Mouse (Mus musculus) natural killer cell, adult 2 months (primary cell): ENCODE data around the gene Stard13.

Experiments used
- DNase-seq, 2 experiments: peaks; one replicate each; pipeline ENCODE4 v3.0.0; 2022; ENCODE audit warnings: low spot score in 2 of 2

The Stard13 gene

DNA sequence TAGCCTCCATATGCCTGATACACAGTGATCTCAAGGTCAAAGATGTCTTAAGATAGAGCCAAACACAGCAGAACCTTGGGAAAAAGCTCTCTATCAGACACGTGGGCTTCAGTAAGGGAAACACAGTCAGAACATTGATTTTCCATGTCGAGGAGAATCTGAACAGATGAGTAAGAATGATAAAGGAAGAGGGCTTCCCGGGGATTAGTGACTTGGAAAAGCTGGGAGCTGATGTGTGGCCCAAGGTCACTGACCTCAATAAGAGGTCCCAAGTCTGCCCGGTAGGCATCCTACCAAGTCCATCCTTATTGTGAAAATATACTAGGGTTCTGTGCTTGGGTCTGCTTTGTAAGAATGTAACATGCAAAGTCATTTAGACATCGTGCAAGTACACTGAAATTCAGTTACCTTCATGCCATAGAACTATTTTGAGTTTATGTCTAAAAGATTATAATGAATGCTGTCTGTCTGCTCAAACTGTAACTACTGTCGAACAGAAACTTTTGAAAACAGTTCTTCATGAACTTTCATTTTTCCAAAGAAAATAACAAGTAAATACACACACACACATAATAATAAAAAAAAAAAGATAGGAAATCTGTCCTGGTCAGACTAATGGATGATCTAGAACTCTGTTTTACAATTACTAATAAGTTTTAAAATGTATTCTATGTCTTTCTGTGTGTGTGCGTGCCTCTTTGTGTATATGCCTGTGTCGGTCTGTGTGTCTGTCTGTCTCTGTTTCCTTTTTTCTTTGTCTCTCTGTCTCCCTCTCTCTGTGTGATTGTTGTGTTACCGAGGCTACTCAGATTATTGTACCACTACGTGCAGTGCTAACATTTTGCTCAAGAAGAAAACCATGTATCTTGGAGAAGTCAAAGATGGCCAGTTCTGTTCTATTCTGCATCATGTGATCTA lies 128.3 kb downstream of the Stard13 start:
- no peak for DNase-seq

DNA sequence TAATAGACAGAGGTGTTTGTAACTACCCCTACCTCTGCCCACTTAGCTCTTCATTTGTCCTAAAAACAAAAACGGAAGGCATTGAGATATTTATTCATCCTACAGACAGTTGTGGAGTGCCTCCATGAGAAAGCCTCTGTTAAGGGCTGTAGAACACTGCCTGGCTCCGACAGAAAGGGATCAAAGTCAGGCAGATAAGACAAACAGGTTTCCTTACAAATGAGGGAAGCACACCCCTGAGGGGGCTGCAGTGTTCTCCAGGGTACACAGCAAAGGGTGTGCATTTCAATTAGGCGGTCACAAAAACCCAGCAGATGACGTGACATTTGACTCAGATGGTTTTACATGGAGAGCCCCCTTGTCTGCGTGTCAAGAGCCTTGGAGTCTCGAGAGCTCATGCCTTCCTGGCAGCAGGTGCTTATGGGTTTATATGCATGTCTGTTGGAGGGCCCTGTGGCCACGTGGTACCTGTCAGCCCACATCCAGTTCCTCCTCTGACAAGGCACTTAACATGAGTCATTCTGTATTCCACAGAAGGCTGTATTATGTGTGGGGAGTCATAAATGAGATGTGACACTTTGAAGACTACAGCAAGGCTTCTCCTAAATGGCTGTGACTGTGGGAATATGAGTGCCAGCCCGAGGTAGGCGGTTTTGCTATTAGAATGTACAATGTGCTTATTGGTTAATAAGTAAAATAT lies 129.1 kb downstream of the Stard13 start:
- DNase-seq: no peak

DNA sequence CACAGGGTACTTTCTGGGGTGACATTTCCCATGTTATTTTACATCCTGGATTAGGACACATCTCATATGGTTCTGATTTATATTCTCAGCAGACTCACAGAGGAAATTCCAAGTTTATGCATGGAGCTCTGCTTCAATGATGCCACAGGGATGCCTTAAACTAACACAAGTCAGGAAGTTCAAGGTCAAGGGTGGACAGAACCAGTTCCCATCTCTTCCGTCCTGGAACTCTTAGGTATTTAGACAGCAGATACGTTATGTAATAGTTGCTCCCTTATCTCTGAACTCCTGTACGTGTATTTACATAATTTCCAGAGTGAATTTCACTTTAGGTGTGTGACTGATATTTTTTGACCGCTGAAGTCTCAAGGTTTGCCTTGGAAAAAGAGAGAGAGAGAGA lies 130.4 kb downstream of the Stard13 start:
- DNase-seq: no peak

DNA sequence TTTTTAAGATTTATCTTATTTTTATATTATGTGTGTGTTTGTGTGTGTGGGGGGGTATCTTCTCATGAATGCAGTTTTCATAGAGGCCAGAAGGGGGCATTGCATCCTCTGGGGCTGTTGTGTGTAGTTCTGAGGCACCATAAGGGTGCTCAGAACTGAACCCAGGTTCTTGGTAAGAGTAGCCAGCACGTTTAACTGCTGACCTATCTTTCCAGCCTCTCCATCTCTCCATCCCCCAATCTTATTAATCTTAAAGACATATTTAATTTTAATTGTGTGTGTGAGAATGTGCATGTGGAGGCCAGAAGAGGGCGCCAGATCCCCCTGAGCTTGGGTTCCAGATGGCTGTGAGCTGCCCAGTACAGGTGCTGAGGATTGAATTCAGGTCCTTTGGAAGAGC lies 131.4 kb downstream of the Stard13 start:
- no peak for DNase-seq

DNA sequence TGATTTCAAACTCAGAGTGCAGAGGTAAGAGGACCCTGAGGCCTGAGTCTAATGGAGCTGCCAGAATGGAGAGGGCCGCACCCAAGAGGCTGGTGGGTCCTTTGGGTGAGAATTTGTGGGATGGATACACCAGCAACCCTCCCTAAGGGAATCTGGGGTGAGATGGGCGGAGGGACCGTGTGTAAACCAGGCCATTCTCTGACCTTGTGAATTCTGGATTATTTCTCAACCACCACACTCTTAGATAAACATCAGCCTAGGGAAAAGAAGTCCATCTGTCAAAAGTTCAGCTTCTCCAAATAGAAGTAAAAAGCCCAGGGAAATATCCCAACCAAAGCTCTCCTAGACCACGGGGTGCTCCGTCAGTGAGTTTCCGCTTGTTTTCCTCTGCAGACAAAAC lies 137.6 kb downstream of the Stard13 start:
- no peak for DNase-seq

DNA sequence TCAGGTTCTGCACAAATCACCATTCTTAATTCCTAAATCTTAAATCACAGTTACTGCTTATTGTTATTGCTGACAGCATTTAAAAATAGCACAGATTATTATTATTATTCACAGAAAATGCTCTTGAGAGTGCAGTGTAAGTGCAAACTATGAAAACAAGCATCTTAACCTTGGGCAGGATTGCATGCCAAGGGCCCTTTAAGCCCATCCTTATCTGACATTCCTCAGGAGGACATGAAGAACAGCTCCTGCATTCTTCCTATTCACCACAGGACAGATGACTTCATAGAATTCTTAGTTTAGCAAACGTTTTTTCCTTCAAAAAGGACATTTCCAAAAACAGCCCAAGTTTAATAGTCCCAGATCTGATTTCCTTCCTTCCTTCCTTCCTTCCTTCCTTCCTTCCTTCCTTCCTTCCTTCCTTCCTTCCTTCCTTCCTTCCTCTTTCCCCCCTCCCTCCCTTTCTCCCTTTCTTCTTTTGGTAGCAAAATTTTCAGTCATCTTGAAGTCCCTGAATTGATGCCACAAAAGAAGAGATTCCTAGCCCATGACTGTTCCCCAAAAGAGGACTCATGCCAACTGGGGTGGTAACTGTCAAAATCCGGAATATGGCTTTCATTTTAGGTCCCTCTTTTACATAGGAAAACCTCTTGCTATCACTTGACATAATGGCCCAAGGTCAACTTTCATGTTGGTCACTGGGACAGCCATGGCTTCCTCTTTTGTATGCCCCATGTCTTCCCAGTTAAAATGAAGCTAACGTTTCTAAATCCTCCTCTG lies 140.6 kb downstream of the Stard13 start:
- DNase-seq: no peak

DNA sequence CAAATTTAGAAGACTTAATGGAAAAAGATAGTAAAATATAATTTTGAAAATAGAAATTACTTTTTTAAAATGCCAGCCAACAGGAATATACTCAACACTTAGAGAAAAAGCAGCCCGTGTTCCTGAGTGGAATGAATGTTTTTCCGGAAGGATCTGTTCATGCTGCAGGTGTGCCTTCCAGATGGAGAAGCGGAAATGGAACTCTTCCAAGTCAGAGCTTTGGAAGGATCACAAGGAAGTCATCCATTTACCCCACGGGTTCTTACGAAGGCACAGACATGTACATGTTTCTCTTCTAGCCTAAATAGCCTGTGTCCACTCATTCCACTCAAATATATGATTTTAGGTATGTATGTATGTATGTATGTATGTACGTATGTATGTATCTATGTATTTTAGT lies 142.6 kb downstream of the Stard13 start:
- DNase-seq: no peak

DNA sequence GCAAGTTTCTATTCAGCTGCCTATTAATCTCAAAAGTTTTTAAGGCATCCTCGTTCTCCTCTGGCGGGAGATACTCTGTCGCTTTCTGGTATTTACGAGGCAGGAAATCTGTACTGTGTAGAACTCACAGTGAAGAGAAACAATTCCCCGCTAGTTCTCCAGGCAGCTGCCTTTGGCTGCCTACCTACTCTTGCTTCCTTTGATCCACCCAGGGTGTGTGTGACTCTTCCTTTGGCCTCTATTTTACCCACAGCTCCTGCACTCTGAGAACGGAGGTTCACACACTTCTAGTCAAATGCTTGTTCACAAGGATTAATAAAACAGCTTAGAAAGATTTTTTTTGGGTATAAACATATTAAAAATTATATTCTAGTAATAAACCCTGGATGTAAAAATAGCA lies 144.4 kb downstream of the Stard13 start:
- no peak for DNase-seq

DNA sequence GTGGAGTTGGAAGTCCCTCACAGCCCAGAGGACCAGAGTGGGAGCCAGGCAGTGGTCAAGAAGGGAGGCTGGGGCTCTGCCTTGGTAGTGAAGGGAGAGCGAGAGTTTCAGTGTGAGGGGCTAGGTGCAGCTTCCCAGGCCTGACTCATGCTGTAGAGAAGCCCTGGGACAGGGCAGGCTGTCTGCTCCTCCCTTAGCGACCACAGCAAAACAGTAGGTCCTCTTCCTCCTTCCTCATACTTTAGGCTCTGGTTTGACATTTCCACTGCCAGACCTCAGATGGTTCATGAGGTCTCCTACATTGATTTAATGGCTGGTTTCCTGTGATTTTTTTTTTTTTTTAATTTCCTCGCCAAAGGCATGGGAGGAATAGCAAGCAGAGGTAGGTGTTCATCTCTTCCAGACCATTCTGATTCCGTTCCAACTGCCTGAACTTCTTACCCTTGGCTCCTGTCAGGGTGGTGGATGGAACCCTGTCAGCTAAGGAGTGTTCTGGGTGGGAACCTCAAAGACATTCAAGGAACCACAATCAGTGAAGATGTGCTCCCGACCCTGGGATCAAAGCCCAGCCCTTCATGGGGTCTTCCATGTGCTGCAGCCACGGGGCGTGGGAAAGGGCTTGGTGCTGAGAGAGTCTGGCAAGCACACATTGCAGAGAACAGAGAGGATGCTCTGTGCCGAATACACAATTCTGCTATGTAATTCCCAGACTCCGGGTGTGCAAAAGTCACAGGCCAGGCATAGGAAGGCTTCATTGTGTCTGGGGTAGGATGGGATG lies 147.0 kb downstream of the Stard13 start:
- no peak for DNase-seq

DNA sequence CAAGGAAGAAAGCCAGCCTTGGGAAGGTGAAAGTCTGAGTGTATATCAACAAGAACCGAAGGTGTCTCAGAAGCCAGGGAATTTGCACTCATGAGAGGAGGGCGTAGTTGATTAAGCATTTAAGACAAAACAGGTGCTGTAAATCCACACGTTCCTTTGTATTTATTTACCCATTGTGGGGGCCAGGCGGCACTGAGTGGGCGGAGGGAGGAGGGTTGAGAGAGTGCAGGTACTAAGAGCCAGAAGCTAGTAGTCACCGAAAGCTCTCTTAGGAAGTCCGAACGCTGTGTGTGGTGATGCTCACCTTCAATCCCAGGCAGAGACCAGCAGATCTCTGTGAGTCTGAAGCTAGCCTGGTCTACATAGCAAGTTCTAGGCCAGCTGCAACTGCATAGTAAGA lies 147.9 kb downstream of the Stard13 start:
- DNase-seq: no peak

DNA sequence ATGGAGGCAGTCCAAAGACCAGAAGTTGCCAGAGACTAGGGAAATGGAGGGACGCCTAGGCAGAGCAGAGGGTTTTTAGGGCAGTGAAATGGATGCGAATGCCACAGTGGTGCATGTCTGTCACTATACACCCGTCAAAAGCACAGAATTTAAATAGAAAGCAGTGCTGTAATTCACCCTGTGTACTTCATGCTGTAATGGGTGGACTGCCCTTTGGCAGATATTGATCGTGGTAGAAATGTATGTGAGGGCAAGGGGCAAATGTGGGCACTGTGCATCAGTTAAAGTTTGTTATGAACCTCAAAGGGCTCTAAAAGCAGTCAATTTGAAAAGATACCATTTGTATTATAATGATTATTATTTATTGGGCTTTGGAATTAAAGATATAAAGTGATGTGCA lies 153.4 kb downstream of the Stard13 start:
- DNase-seq: no peak

DNA sequence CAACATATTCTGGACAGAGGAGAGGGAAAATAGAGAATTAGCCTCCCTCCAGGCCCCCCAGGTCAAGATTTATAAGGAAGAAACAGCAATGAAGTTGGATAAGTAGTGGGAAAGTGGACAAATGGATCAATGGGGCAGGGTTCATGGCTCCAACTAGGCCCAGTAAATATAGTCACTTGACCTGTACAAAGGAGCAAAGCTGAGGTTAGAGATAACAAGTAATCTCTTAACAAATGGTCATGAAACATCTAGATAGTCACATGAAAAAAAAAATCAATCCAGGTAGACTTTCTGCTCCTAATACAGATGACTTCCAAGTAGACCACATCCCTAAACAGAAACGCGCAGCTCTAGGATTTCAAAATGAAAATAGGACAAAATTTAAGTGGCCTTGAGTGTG lies 155.7 kb downstream of the Stard13 start:
- no peak for DNase-seq

DNA sequence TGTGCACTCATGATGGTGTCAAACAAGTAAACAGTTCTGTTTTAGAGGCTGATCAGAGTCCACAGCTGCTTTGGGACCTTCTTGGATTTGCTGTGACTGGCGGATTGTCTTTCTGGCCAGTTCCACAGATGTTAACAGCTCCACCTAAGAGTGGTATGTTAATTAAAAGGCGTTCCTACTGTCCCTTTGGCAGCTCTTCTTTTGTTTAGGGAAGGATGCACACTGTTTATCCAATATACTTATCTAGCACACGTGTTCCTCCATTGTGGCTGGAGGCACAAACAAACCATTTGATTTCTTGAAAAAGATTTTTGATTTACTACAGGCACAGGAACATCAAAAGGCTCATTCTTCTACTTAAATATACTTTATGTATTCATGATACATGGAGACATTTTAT lies 156.7 kb downstream of the Stard13 start:
- DNase-seq: no peak

DNA sequence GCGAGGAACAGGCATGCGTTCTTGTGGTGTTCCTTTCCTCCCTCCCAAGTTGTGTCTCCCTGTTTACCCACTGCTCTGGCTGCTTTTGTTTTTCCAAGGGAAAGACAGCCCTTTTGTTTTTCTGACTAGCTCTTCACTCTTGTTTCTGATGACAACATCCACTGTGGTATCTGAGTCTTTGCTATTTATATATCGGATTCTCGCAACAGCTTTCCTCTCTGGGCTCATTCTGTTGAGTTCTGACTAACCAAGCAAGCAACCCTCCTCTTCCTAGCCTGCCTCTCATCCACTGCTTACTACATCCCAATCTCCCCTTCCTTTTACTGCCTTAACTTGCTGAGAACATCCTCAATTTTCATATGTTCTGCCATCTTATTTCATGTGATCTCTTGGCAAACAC lies 159.4 kb downstream of the Stard13 start:
- no peak for DNase-seq

DNA sequence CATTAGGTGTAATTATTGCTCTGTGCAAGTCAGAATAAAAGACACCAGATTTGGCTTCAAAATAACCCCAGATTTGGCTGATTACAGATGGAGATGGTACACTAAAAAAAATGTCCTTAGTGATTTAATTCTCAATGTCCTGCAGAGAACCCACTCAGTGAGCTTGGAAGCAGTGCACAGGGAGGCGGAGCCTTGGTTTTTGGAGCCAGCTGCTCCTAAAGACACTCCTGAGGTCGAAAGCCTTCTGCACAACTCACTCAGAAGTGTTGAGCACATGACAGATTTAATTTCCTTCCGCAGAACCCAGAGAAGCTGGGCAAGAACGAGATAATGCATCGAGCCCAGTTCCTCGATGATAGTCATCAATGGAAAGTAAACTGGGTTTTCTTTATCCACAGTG lies 162.2 kb downstream of the Stard13 start:
- DNase-seq: no peak

DNA sequence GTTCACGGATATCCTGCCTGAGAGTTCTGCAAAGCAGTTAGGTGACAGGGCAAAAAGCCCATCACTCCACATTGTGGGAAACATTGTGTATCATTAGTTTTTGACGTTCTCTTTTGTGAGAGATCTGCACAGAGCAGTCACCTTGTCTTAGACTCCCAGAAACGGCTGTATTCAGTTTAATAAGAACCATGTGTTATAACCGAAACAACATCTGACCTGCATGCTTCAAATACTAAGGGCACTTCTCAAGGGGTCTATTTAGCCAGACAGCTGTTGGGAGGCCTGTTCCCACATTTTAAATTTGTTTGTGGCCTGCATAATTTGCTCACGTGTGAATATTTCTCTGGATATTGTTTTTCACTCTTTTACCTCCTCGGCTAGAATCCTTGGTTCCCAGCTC lies 162.7 kb downstream of the Stard13 start:
- no peak for DNase-seq

DNA sequence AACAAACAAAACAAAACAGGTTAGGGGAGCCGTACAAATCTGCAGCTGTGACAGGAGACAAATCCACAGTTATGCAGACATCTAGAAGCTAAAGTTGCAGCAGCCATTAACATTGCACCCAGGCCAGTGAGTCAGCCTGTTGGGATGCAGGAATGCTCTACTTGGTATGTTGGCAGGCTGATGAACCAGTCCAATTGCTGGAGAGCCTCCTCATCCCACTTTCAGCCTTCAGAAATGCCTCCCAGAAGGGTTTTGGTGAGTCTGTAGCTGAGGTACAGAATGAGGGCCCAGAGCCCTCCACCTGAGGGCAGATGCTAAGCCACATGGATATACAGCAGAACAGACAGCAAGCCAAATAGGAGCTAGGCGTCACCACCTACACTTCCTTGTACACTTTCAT lies 164.1 kb downstream of the Stard13 start:
- DNase-seq: no peak

DNA sequence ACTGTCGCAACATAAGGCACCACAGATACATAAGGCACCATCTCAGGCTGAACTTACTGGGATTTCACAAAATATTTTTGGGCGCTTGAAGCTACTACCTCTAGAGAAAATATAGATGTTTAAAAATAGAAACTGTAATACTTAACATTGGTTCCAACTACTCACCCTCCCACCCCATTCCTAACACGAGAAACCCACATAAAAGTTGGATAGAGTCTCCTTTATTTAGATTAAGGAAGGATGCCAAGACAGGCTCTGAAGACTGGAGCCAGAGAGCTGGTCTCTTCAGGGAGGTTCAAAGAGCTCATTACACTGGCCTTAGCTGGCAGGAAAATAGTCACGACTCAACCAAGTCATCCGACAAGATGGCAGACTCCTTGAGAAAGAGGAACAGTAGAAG lies 167.6 kb downstream of the Stard13 start:
- DNase-seq: no peak

DNA sequence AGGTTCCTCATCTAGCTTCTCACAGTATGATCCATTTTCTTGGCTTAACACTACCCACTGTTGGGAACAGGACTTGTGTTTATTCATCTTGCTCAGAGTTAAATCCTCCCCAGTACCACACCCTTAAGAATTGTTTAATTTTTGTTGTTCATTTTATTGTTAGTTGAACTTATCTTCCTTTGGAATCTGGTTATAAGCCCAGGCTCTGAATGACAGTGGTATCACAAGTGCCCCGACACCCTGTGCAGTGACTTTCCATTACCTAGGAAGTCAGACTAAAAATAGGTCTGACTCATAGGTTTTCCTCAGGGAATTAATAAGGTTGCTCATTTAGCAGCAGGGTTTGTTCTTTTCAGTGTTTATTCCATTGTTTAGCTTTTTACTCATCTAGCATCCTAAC lies 168.4 kb downstream of the Stard13 start:
- no peak for DNase-seq

DNA sequence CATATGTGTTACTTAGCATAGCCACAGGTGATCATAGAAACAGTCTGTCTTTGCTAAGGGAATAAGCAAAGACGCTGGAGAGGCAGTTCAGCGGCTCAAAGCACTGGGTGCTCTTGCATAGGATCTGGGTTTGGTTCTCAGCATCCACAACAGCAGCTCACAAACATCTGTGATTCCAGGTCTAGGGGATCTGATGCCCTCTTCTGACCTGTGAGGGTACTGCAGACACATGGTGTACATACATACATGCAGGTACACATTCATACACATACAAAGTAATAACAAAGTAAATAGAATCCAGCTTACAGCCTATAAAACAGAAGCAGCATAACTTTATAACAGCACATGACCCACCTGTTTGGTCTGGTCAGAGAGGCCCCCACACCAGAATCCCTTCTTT lies 171.7 kb downstream of the Stard13 start:
- no peak for DNase-seq

DNA sequence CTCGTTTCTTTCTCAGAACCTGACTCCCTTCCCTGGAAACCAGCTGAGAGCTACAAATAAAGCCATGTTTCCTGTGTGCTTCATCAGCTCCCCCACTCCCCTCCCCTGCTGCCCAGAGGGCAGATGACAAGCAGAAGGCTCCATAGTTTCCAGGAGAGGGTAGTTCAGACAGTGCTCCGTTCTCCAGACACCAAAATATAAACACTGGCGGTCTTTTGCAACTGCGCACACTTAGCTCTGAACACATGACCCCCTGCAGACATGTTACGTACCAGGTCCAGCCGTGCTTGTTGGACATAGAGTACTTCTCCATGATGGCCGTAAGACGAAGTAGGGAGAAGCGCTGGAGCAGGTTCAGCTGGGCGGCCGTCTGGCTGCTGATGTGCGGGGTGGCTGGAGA lies 173.2 kb downstream of the Stard13 start:
- no peak for DNase-seq

DNA sequence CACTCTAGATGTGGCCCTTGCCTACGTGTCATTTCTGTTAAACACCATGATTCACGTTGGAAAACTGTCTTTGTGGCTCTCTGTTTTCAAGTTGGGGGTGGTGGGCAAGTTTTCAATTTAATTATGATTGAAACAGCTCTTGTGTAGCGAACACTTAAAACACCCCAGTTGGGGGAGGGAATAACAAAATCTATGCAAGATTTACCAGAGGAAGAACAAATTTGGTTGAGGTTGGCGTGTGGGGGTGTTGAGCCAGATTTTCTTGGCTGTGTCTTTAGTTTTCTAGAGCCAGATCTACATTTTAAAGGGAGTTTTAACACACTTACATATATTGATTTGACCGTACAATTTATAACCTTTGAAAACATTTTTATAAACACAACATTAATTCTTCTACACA lies 173.9 kb downstream of the Stard13 start:
- no peak for DNase-seq
